Mouse (Mus musculus): ENCODE measurements around the gene Prrg2.

DNA sequence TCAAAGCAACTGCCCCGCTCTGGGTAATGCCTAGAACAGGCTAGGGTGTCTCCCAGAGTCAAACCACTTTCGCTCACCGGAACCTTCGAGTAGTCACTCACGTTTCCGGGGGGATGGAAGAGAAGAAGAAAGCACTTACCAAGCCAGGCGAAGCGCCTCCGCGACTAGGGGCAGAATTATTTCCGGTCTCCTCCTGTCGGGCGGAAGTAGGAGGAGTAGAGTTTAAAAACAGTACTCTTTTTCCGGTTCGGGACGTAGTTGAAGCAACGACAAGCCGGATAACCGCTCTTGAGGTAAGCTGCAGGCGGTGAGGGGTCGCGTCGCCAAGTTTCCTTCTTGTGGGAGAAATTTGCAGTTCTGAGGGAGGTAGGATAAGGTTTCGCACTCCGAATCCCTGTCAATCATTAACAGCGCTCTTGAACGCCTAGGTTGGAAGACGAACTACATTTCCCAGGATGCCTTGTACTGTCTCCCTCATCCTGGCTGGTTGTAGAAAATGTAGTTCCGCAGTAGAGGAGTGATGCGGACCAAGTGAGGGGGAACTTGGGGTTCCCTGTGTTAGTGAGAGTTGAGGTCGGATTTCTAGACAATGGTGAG lies at the start of gene Prrg2, which contains the start of gene Nosip:
- peak; percentile 8; the same call in 1 of the 2 replicates for TF ChIP-seq CTCF (IDR thresholded peaks at IDR 0.05; ENCODE audit: control insufficient read depth, insufficient read depth, low read length)
- TF ChIP-seq POLR2A (IDR thresholded peaks at IDR 0.05; ENCODE audit: borderline replicate concordance, control insufficient read depth, low read depth, low read length) = no peak
